Mouse (Mus musculus) spleen, embryonic (tissue): ENCODE measurements at regions not wholly inside any gene's neighbourhood (a gene's known extent, or its start where the extent isn't known, plus 50 kb on each side); places are given as distances from the start of the nearest gene placed in this dataset.
"Not testable (repeated sequence)": the region's sequence is repeated elsewhere in the genome, so short reads cannot be mapped to it uniquely, and the experiment has no call there.

Experiments used
- CTCF ChIA-PET: fragments of 350-600 bp; sonication (Branson Sonifier 250); formaldehyde crosslinking; loops from one replicate; lab custom pipeline; 2022; lab: Charles Lee

GRCm38 (mm10) chr14:104410730-104411129 is 57.1 kb downstream of the Pou4f1 start:
- CTCF ChIA-PET: no interaction called here

- CTCF ChIA-PET: no interaction called here
Observed at GRCm38 (mm10) chr14:104410292-104410691, 57.5 kb downstream of the Pou4f1 start.

DNA sequence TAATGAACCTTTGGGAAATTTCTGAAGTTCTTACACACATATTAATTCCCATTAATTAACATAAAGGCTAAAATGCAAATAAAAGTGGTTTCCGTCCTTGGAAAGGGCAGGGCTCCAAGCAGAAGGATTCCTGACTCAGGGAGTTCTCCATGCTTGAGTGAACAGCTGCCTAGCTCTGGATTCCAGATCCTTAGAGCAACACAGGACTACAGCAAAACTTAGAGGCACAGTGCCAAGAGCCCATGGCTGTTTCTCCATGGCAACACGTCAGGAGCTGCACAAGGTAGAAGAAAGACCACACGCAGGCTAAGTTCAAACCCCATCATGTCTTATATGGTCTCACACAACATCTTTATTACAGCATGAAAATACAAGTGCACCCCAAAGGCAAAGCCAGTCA is 61.7 kb downstream of the Pou4f1 start:
- CTCF ChIA-PET: no interaction called here

GRCm38 (mm10) chr14:104389297-104390071 is 78.3 kb downstream of the Pou4f1 start:
- CTCF ChIA-PET: no interaction called here

DNA sequence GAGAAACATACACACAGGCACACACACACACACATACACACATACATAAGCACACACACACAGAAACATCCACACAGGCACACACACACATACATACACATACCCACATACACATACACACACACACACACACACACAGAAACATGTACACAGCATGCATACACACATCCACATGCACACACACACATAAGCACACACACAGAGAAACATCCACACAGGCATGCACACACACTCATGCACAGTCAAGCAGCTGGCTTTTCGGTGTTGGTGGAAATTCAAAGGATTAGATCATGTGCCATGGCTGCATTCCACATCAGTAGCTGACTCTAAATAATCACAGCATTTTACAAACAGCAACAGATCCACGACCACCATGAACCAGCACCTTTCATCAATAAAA is 78.9 kb downstream of the Pou4f1 start:
- CTCF ChIA-PET: no interaction called here

- CTCF ChIA-PET: no interaction called here
Observed at GRCm38 (mm10) chr14:104380986-104381385, 86.8 kb downstream of the Pou4f1 start.

- CTCF ChIA-PET: no interaction called here
Observed at GRCm38 (mm10) chr14:104372776-104373175, 95.0 kb downstream of the Pou4f1 start.

- CTCF ChIA-PET: no interaction called here
Observed at GRCm38 (mm10) chr14:104356636-104357035, 111.2 kb downstream of the Pou4f1 start.

- CTCF ChIA-PET: not testable (repeated sequence)
Observed at GRCm38 (mm10) chr14:104336783-104337182, 131.0 kb downstream of the Pou4f1 start.

GRCm38 (mm10) chr14:104326089-104326488 is 141.7 kb downstream of the Pou4f1 start:
- CTCF ChIA-PET: no interaction called here

DNA sequence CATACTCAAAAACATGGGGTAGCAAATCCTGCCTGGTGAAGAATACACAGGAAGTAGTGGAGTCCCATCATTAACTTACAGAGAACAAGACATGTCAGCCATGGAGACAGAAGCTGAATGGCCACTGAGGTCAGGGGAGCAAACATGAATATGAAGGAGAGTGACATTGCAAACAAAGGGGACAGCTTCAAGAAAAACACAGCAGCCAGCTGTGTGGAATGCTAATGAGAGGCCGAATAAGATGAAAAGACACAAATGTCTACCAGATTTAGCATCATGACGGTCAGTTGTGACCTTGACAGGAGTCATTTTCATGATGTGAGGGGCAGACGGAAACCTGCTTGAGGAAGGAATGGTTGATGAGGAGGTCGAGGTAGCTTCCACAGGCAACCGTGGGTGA is 167.7 kb downstream of the Pou4f1 start:
- CTCF ChIA-PET: no interaction called here

DNA sequence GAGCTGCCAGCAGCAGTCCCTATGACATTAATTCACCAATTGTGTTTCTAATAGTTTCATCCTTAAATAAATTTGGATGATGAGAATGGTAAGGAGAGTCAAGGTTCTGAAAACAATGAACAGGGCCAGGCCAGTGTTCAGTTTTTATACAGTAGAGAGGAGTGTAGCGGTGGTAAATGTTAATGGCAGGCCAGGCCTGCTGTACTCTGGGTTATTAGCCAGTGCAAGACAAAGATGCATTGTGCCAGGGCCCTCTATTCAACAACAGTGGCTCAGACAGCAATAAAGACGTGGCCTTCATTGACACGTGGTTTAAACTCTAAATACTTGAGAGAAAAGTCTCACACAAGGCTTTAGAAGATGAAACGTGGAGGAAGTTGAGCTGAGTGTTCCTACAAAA is 169.5 kb downstream of the Pou4f1 start:
- CTCF ChIA-PET: no interaction called here

DNA sequence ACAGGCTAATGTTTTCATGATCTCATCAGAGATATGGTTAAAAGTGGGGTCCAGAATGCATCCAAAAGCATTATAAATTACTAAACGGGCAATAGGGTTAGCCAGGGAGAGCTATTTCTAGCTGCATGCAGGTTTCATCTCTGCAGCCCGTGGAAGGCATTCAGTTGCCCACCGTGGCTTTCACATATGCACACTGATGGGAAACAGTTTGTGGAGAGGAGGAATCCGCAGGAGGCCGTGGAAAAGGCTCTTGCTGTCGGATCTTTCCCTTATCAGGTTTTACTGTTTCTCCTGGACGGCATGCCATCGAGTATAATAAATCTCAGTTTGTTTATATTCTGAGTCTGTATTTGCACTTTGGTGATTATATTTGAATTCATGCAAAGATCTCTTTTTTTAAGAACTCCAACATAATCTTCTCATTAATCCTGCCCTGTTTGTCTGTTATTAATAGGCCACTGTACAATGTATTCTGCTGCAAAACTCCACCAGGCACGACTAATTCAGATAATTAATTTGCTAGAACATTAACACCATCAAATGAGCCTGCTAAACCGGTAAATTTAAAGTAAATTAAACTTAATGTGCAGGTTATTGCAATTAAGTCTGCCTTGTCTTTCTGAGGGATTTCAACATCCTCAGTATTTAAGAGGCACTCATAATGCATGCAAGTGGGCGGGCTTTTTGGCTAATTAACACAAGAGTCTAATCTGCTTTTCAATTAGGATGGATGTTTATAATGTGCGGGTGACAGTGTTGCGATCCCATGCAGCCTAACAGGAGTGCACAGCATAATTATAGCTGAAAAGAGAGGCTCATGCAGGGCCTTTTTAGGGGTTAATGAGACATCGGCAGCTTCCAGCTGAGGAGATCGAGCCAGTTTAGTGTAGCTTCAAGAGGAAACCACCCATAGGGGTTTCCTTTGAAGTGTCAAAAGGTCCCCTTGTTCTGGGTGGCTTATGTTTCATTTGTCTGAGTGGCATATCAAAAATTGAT is 170.2 kb downstream of the Pou4f1 start:
- CTCF ChIA-PET: no interaction called here

DNA sequence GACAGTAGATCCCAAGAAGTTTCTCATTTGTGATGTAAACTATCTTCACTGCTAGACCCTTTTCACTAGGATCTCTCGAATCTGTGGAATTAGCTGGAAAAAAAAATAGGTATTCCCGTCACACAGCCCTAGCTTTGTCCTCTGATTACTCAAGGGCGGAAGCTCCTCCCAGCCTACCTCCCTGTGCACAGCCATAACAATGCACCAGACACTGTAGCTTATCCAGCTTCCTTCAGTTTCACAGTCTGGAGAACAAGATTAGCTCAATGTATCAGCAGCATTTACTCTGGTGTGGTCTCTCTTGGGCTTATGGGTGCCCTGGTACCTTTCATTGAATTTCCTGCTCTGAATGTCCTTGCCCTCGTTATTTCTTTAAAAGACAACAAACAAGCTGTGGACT is 174.0 kb downstream of the Pou4f1 start:
- CTCF ChIA-PET: no interaction called here

GRCm38 (mm10) chr14:104293147-104293546 is 174.7 kb downstream of the Pou4f1 start:
- CTCF ChIA-PET: no interaction called here

DNA sequence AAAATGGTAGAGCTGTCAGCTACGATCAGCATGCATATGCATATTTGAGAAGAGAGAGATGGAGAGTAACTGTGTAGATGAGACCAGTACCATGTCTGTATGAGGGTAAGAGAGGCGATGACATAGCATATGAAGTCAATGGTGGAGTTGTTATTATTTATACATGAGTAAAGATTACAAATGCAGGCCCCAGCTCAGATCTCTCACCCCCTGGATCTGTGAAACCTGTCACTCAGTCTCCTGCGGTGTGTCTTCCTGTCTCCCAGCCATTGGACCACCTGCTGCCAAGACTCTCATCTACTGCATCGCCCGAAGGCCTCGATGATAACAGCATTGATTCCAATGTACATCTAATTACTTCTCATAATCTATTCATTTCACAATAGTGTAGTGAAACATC is 187.4 kb downstream of the Pou4f1 start:
- CTCF ChIA-PET: no interaction called here

DNA sequence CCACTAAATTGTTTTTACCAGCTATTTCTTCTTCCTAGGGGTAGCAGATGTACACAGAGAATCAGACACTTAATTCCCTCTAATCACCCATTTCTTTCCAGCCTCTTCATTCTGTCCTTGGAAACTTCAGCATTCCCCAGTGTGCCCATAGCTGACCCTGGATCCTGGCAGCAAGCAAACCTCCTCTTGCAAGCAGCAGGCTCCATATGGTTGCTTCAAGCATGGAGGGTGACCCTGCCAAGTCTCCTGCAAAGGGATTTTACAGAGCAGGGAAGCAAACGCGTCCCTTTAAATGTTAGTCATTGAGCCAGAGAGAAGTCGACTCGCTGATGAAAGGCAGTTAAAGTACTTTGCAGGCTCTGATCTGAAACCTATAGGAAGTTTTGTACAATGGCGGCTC is 187.9 kb downstream of the Pou4f1 start:
- CTCF ChIA-PET: no interaction called here

GRCm38 (mm10) chr14:104274752-104275151 is 193.0 kb downstream of the Pou4f1 start:
- CTCF ChIA-PET: no interaction called here

DNA sequence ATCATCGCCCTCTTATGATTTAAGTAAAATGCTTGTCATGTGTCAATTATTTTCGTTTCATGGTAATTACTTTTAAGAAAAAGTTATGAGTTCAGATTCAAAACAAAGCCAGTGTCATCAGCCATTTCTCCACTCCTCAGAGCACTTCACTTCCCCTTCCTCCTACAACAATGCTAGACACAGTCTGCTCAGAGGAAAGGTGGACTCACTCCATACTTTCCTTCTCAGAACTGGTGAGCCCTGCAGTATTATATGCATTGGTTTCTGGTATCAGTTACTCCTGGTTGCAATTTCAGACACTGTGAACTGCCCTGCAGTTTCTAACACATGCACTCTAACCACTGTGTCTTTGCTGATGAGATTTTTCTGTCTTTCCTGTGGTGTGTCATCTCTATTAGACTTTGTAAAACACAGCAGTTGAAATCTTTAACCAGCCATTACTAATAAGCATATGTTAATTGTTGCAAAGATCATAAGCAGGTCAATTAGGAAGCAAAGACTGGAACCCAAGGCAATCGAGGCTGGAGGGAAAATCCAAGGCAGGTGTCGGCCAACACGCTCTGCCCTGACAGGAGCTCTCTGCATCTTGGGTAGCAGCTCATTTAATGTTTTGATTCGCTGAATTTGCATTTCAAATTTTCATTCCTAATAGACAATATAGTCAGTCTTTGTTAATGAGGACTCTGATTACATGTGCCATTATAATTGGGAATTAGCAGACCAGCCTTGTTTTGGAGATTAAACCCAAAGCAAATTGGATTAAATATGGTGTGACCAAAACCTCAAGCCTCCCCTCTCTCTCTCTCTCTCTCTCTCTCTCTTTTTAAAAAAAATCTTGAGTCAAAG is 202.7 kb downstream of the Pou4f1 start:
- CTCF ChIA-PET: no interaction called here

GRCm38 (mm10) chr14:104216965-104217364 is 250.8 kb downstream of the Pou4f1 start:
- CTCF ChIA-PET: no interaction called here

- CTCF ChIA-PET: no interaction called here
Observed at GRCm38 (mm10) chr14:104210719-104211118, 257.1 kb downstream of the Pou4f1 start.

DNA sequence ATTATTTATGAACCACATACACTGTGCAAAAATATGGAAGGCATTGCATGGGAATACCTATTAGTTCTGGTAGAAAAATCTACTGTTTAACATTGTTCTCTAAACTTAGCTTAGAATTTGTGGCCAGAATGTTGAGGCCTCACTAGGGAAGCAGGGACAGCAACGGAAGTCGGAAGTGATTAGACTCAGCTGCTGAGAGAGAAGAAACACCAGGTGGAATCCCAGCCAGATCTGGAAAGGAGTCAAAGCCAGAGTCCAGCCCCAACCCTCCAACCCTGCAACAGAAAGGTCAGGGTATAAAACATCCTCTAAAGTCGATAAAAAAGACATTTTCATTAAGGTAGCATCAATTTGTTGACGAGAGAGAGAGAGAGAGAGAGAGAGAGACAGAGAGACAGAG is 258.9 kb downstream of the Pou4f1 start:
- CTCF ChIA-PET: no interaction called here
